Mouse (Mus musculus) gastrocnemius, postnatal 10 days (tissue): ENCODE measurements around the gene Rasa1. TPM values are rescaled to one million over a fixed set of nuclear protein-coding genes. Genes with fewer than 3 reads are reported as not detected.

Experiments
- total RNA-seq, 2 experiments: library from RNA; stranded (reverse); gene quantifications; 2 replicates each; pipeline ENCODE4 v1.2.3; 2021

Gene Rasa1
- total RNA-seq, 2 experiments from 2014 or later: 22.6 to 31.1 TPM

Other genes with a start within 250 kb of the Rasa1 start
- gene Ccnh, start 99.7 kb downstream of the Rasa1 start, total RNA-seq: 10 to 100 TPM; 21.7 to 32.5 TPM